ENCODE assay signal across 19 mouse cellular contexts in the genomic region with DNA sequence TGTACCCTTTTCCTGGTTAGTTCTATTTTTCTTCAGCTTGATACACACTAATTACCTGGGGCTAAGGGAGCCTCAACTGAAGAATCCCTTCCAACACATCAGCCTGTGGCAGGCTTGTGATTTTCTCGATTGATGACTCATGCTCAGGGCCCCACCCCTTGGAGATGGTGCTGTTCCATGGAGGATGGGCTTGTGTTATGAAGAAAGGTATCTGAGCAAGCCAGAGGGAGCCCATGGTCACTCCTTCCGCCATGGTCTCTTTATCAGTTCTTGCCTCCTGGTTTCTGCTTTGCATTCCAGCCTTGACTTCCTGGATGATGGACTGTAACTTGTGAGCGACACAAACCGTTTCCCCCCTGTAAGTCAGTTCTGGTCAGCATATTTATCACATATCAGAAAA.
A peak's percentile ranks its signal among the peaks of the same experiment; 100 is the strongest.
DNase-seq lines count a peak whose midpoint lies in the region; ATAC-seq lines count a peak whose summit lies in the region.
"Had no signal": no experiment of that assay in that cellular context is flagged by ENCODE, and none has a peak within 500 bp of the region (broad histone marks: within the 10 kb centered on the region; RNA-seq: fewer than 3 reads in every experiment).

No protein-coding gene starts in this region.

- ATAC-seq in liver, embryonic 11.5 days (replicated peaks; ENCODE audit: low FRiP score): peak; percentile 89
- peak; percentile 40; the same call in 1 of the 2 replicates for ATAC-seq in liver, embryonic 15.5 days (ENCODE audit: insufficient read depth)
- ATAC-seq in heart, embryonic 11.5 days (replicated peaks; ENCODE audit: insufficient number of reproducible peaks, low FRiP score, low TSS enrichment): no peak
- ATAC-seq: forebrain, embryonic 13.5 days; forebrain, postnatal 0 days had no signal

- H3K27me3 ChIP-seq in liver, embryonic 11.5 days (replicated peaks; ENCODE audit: control insufficient read depth, insufficient read depth, low read length): no peaks in the 10 kb centered on the region
- H3K27me3 ChIP-seq in liver, embryonic 15.5 days: no peaks in the 10 kb centered on the region
- H3K27me3 ChIP-seq in heart, embryonic 11.5 days (ENCODE audit: control insufficient read depth, insufficient read depth, low read length): no peaks in the 10 kb centered on the region
- H3K27me3 ChIP-seq: forebrain, embryonic 13.5 days; heart, embryonic 12.5 days; hindbrain, embryonic 15.5 days had no signal

- H3K4me2 ChIP-seq in liver, embryonic 11.5 days: no peak overlapping the region
- H3K4me2 ChIP-seq in liver, embryonic 15.5 days: no peak overlapping the region
- no peak overlapping the region for H3K4me2 ChIP-seq in heart, embryonic 11.5 days
- H3K4me2 ChIP-seq: forebrain, embryonic 13.5 days; heart, embryonic 12.5 days; hindbrain, embryonic 15.5 days had no signal

- no peaks in the 10 kb centered on the region for H3K36me3 ChIP-seq in liver, embryonic 11.5 days (ENCODE audit: control insufficient read depth, insufficient read depth, low read length)
- no peaks in the 10 kb centered on the region for H3K36me3 ChIP-seq in liver, embryonic 15.5 days (replicated peaks)
- H3K36me3 ChIP-seq in heart, embryonic 11.5 days (ENCODE audit: control insufficient read depth, insufficient read depth, low read length): no peaks in the 10 kb centered on the region
- H3K36me3 ChIP-seq: embryonic facial prominence, embryonic 10.5 days; heart, embryonic 12.5 days; hindbrain, embryonic 15.5 days had no signal

- 27% methylated on average over 4 of the region's 4 CpGs for WGBS in liver, embryonic 11.5 days
- 24% methylated on average over 4 of the region's 4 CpGs for WGBS in liver, embryonic 15.5 days (ENCODE audit: insufficient replicate concordance)
- 62% methylated on average over 4 of the region's 4 CpGs for WGBS in heart, embryonic 11.5 days (ENCODE audit: insufficient replicate concordance)

- H3K27ac ChIP-seq in liver, embryonic 11.5 days (ENCODE audit: low read depth, low read length): no peak overlapping the region
- H3K27ac ChIP-seq in liver, embryonic 15.5 days (replicated peaks): no peak overlapping the region
- H3K27ac ChIP-seq in heart, embryonic 11.5 days (ENCODE audit: low read depth, low read length): no peak overlapping the region
- H3K27ac ChIP-seq: embryonic facial prominence, embryonic 10.5 days; forebrain, embryonic 13.5 days; heart, adult 2 months; hindbrain, embryonic 15.5 days had no signal

- no peaks in the 10 kb centered on the region for H3K4me1 ChIP-seq in liver, embryonic 11.5 days (replicated peaks; ENCODE audit: control insufficient read depth, insufficient read depth, low read length)
- 0 out of 2 replicates have a peak, but pooled peaks cover 2% of the 10 kb centered on the region for H3K4me1 ChIP-seq in liver, embryonic 15.5 days (replicated peaks)
- no peaks in the 10 kb centered on the region for H3K4me1 ChIP-seq in heart, embryonic 11.5 days (ENCODE audit: control insufficient read depth, insufficient read depth, low read length)
- H3K4me1 ChIP-seq: forebrain, embryonic 13.5 days; heart, embryonic 12.5 days; hindbrain, embryonic 15.5 days had no signal

- no peak overlapping the region for H3K4me3 ChIP-seq in liver, embryonic 11.5 days (ENCODE audit: low read depth, low read length)
- H3K4me3 ChIP-seq in liver, embryonic 15.5 days (replicated peaks): no peak overlapping the region
- H3K4me3 ChIP-seq in heart, embryonic 11.5 days (ENCODE audit: low read depth, low read length): no peak overlapping the region
- H3K4me3 ChIP-seq: embryonic facial prominence, embryonic 10.5 days; forebrain, embryonic 13.5 days; heart, adult 2 months; heart, embryonic 12.5 days; hindbrain, embryonic 15.5 days had no signal

- H3K9ac ChIP-seq in liver, embryonic 11.5 days (ENCODE audit: low read depth, low read length): no peak overlapping the region
- H3K9ac ChIP-seq in liver, embryonic 15.5 days: no peak overlapping the region
- H3K9ac ChIP-seq in heart, embryonic 11.5 days (ENCODE audit: low read depth, low read length): no peak overlapping the region
- H3K9ac ChIP-seq: forebrain, embryonic 13.5 days; forebrain, postnatal 0 days; heart, embryonic 12.5 days; hindbrain, embryonic 15.5 days had no signal

- peak; percentile 4 for DNase-seq in c-Kit-positive CD71-positive TER-119-negative erythroid progenitor cells, embryonic 14.5 days (ENCODE audit: low read depth)
- DNase-seq in liver, embryonic 11.5 days (ENCODE audit: low spot score): no peak
- DNase-seq in cerebellum, adult 11-12 months: no peak
- DNase-seq in retina, postnatal 1 day: no peak
- DNase-seq in left cerebral cortex, adult 11 months (ENCODE audit: low spot score): no peak
- DNase-seq: adrenal gland, postnatal 14 days; cerebellum, adult 18-20 months; cerebellum, adult 9-11 months; cerebellum, postnatal 36 days; forebrain, postnatal 0 days; gastrocnemius, postnatal 14 days; heart, adult 2 months; heart, postnatal 36 days had no signal

- H3K9me3 ChIP-seq in liver, embryonic 11.5 days (ENCODE audit: control insufficient read depth, low read length): no peaks in the 10 kb centered on the region
- no peaks in the 10 kb centered on the region for H3K9me3 ChIP-seq in liver, embryonic 15.5 days (replicated peaks)
- H3K9me3 ChIP-seq in heart, embryonic 11.5 days (replicated peaks; ENCODE audit: control insufficient read depth, low read length): no peaks in the 10 kb centered on the region
- H3K9me3 ChIP-seq: embryonic facial prominence, embryonic 10.5 days; forebrain, embryonic 13.5 days; heart, embryonic 12.5 days; hindbrain, embryonic 15.5 days had no signal
